Mouse (Mus musculus): Measurements from ENCODE around the gene Ugt1a9.

DNA sequence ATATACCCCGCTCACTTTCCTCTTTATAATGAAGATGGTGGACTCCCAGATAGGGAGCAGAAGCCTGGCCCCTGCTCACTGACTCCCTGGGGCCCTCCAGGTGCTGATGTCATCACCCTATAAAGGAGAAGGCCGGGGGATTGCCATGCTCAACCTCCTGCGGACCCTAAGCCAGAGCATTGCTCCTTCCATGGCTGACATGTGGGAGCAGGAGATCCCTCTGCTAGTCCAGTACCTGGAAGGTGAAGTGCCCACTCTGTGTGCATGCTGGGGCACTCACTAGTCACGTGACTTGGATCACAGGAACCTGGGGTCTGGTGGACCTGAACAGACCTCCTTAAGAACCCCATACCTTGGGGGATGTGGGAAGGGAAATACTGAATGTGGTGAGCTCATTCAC is 170.0 kb downstream of the Ugt1a9 start:
- TF ChIP-seq CTCF (IDR thresholded peaks at IDR 0.05; ENCODE audit: borderline replicate concordance, extremely low read depth, insufficient read depth, insufficient read length) (no peak), POLR2A (IDR thresholded peaks at IDR 0.05; ENCODE audit: borderline replicate concordance, extremely low read depth, insufficient read depth, insufficient read length, poor library complexity, severe bottlenecking) (no peak)

Data from brain, embryonic 14.5 days (tissue).